Mouse (Mus musculus) ES-E14 (cell line): ENCODE measurements around the gene Fam213a. TPM values are rescaled to one million over a fixed set of nuclear protein-coding genes. Genes with fewer than 3 reads are reported as not detected.

Source experiments
- DNase-seq: peaks from one replicate; pipeline ENCODE4 v3.0.0-alpha.2; 2013; ENCODE audit warnings: low read depth, low spot score
- H3K27ac ChIP-seq: 2 replicates; pipeline ENCODE4 v1.5.1; 2012; ENCODE audit warnings: low read depth, mild to moderate bottlenecking, low read length, moderate library complexity, mixed read lengths; ENCODE audit not compliant: poor library complexity, insufficient read depth, severe bottlenecking
- H3K36me3 ChIP-seq: 2 replicates; pipeline ENCODE4 v1.6.1; 2012; ENCODE audit warnings: mild to moderate bottlenecking, low read length, moderate library complexity, mixed read lengths; ENCODE audit not compliant: control insufficient read depth, poor library complexity, insufficient read depth, severe bottlenecking
- H3K4me1 ChIP-seq, 2 experiments: fragments of 150-350 bp in 1 of 2; sonication (generic) in 1 of 2; 2 replicates each; pipeline ENCODE4 v1.6.1; 2012; ENCODE audit warnings: low read length in 2 of 2, mild to moderate bottlenecking in 1 of 2, mixed read lengths in 1 of 2; ENCODE audit not compliant: control insufficient read depth in 2 of 2, insufficient read depth in 2 of 2, poor library complexity in 1 of 2
- H3K4me3 ChIP-seq, 2 experiments: fragments of 150-350 bp in 1 of 2; sonication (generic) in 1 of 2; 2 replicates each; pipeline ENCODE4 v1.5.1; 2012; ENCODE audit warnings: low read length in 2 of 2, low read depth in 1 of 2, mild to moderate bottlenecking in 1 of 2, mixed read lengths in 1 of 2; ENCODE audit not compliant: insufficient read depth in 1 of 2, poor library complexity in 1 of 2, severe bottlenecking in 1 of 2
- H3K9ac ChIP-seq: 2 replicates; pipeline ENCODE4 v1.6.1; 2012; ENCODE audit warnings: low read depth, mild to moderate bottlenecking, low read length, mixed read lengths; ENCODE audit not compliant: poor library complexity, insufficient read depth, severe bottlenecking
- H3K9me3 ChIP-seq: fragments of 150-350 bp; sonication (generic); 2 replicates; pipeline ENCODE4 v1.6.1; 2012; ENCODE audit warnings: low read depth, mild to moderate bottlenecking, low read length; ENCODE audit not compliant: control insufficient read depth, insufficient read depth
- CHD2 ChIP-seq: IDR thresholded peaks from 2 replicates; pipeline ENCODE4 v1.6.1; 2014; ENCODE audit warnings: mild to moderate bottlenecking, low read depth, low read length, inconsistent platforms
- HCFC1 ChIP-seq: IDR thresholded peaks from 2 replicates; pipeline ENCODE4 v1.6.1; 2012; ENCODE audit warnings: low read length, inconsistent platforms, borderline replicate concordance; ENCODE audit not compliant: insufficient read depth
- MAFK ChIP-seq: IDR thresholded peaks from 2 replicates; pipeline ENCODE4 v1.6.1; 2014; ENCODE audit warnings: mild to moderate bottlenecking, low read depth, low read length, inconsistent platforms; ENCODE audit not compliant: insufficient read depth
- ZC3H11A ChIP-seq: IDR thresholded peaks from 2 replicates; pipeline ENCODE4 v1.6.1; 2012; ENCODE audit warnings: low read depth, mild to moderate bottlenecking, inconsistent platforms, low read length, borderline replicate concordance
- ZNF384 ChIP-seq: IDR thresholded peaks from 2 replicates; pipeline ENCODE4 v1.6.1; 2012; ENCODE audit warnings: low read depth, low read length, inconsistent platforms
- in situ Hi-C, 2 experiments: fragments of 600-800 bp; cut with MboI; formaldehyde crosslinking; loops; one replicate each; pipeline ENCODE4 v1.15.1; 2025; ENCODE audit warnings: low sequenced_read_pairs in 2 of 2, inconsistent platforms in 1 of 2; ENCODE audit not compliant: unreplicated experiment in 2 of 2
- total RNA-seq: library from RNA; depleted of rRNA; stranded (reverse); fragments of 300-350 nt; gene quantifications from 2 replicates; pipeline ENCODE4 v1.2.3, GENCODE M21; 2012

Fam213a gene
- total RNA-seq, 1 experiment: 13.6 TPM

DNA sequence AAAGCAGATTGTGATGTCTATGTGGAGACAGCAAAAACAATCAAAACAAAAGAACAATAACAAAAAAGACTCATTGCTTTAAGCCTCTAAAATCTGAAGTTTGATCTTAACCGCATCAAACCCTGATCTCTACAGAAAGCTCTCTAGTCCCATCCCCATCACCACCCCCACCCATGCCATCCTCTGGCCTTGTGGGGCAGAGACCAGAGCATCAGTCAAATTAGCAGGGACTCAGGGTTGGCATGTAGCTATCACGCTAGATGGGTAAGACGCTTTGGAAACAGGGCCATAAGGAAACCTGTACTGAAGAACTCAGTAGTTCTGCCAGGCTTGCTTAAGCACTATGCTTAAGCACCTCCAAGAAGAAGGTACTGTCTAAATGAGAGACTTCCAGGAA lies 49.4 kb downstream of the Fam213a start:
- no peak overlapping the region for H3K27ac ChIP-seq
- H3K9ac ChIP-seq: no peak overlapping the region
- peaks cover 10 to 37% of the 10 kb centered on the region in 2 experiments for H3K4me1 ChIP-seq
- DNase-seq: no peak
- TF ChIP-seq CHD2: no peak
- TF ChIP-seq MAFK: no peak
- TF ChIP-seq HCFC1: no peak
- no peak for TF ChIP-seq ZNF384
- TF ChIP-seq ZC3H11A: no peak
- H3K36me3 ChIP-seq: no peaks in the 10 kb centered on the region
- no peak overlapping the region for H3K4me3 ChIP-seq
- H3K9me3 ChIP-seq: no peaks in the 10 kb centered on the region
- in situ Hi-C loops: no loop called here

DNA sequence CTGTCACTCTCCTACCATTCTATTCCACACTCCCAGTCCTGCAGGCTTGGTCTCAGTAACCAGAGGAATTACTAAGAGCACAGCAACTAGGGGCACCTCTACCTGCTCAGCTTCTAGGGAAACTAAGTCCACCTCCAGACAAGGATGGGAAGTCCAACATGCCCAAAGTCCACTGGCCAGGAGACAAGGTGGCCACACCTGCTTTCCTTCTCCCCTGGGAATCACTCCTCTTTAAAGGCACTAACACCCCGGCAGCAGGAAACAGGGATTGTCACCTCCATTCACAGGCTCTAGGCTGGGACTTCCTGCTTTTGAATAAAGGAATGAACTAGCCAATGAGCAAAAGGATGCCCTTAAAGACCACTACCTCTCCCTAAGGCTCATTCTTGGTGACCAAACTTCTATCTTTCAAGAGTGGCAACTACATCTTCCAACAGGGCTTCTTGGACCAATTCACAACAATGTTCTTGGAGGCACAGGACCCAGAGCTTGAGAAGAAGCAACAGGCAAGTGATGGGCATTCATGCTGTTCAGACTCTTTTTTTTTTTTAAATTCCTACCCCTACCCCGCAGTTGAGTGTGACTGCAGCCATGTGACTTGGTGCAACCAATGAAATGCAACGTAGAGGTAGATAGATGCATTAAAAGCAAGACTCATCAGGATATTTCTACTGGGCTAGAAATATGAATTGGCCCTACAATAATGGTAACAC lies 49.9 kb downstream of the Fam213a start:
- H3K4me3 ChIP-seq: no peak overlapping the region

DNA sequence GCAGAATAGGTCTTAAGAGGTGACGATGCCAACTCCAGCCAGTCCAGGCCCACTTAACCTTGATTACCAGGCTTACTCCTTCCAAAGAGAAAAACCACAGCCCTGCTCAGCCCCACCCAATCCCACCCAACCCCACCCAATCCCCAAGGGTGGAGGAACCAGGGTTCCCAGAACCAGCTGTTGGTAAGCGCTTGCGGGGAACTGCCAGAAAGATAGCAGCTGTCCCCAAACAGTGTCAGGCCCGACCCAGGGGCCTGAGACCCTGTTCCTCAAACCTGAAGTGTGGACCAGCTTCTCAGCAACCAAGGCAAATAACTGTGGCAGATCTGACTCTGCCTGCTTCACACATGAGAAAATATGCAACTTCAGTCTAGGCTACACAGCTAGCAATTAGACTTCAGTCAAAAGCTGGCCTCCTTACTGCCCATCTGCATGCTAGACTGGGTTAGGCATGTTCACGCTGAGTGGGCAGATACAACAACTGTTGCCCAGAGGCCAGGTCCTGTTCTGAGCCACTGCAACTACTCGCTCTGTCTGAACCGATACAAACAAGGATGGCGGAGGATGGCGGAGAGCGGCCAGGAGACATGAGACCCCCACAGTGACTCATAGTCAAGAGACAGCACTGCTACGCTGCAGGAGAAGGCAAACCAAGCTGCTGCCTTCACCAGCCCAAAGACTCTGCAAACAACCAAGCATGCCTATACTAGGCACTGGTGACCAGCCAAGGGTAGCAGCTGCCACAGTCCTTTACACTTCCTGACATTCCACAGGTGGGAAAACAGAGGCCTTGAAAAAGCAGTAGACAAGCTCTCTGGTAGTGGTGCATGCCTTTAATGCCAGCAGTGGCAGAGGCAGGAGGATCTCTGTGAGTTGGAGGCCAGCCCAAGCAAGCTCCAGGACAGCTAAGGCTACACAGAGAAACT lies 51.0 kb downstream of the Fam213a start:
- H3K27ac ChIP-seq: no peak overlapping the region
- no peaks in the 10 kb centered on the region for H3K36me3 ChIP-seq
- TF ChIP-seq ZNF384 (no peak), ZC3H11A (no peak), HCFC1 (no peak)
- H3K4me1 ChIP-seq: peaks cover 13 to 45% of the 10 kb centered on the region in 2 experiments
- H3K9me3 ChIP-seq: no peaks in the 10 kb centered on the region
- in situ Hi-C loops: no loop called here
- no peak for DNase-seq
- H3K9ac ChIP-seq: peak overlapping the region; percentile 14; the same call in 1 of the 2 replicates
- peak overlapping the region in 1 of 2 experiments; percentile 18; a peak in 1 of 4 replicates for H3K4me3 ChIP-seq

More for the DNA sequence above, 49.9 kb downstream of the Fam213a start:
- Histone ChIP-seq H3K9me3 (no peaks in the 10 kb centered on the region), H3K36me3 (no peaks in the 10 kb centered on the region), H3K4me1 (peaks cover 11 to 43% of the 10 kb centered on the region in 2 experiments), H3K27ac (no peak overlapping the region), H3K9ac (0 out of 2 replicates have a peak overlapping the region, but pooled peaks have one; percentile 2)
- no peak for DNase-seq
- in situ Hi-C loops: no loop called here
- TF ChIP-seq MAFK (no peak), ZNF384 (0 out of 2 replicates have a peak, but pooled peaks have one; percentile 12)

DNA sequence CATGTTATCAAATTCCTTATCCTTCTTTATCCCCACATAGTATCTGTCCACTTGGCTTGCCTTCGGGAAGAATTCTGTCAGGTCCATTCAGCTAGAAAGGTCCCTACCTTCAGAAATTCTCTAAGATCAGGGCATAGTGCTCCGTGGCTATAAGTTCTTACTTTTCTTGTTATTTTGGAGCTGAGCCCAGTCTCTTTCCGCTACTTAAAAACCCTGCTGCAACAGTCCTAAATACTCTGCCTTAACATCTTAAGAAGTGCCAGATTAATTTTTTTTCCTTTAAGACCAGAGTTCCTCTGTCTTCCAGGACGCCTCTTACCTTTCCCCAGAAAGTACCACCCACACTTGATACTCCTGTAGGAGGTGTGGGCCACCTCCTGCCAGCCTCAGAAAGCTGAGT lies 53.4 kb downstream of the Fam213a start:
- H3K36me3 ChIP-seq: no peaks in the 10 kb centered on the region
- H3K9me3 ChIP-seq: no peaks in the 10 kb centered on the region
- no peak for DNase-seq
- TF ChIP-seq CHD2: no peak
- no peak for TF ChIP-seq HCFC1
- TF ChIP-seq MAFK: no peak
- TF ChIP-seq ZC3H11A: no peak
- TF ChIP-seq ZNF384: no peak
- H3K27ac ChIP-seq: no peak overlapping the region; the same call in 1 of the 2 replicates
- no peak overlapping the region for H3K4me3 ChIP-seq
- in situ Hi-C loops: no loop called here
- peaks cover 24 to 58% of the 10 kb centered on the region in 2 experiments for H3K4me1 ChIP-seq
- H3K9ac ChIP-seq: no peak overlapping the region
